Mouse (Mus musculus) ovary, adult 2 months (tissue): Measurements from ENCODE around the gene Vav3. TPM values are rescaled to one million over a fixed set of nuclear protein-coding genes. Genes with fewer than 3 reads are reported as not detected.

Source experiments
- polyA plus RNA-seq: library from polyadenylated mRNA; depleted of rRNA; stranded (reverse); fragments of >200 nt; gene quantifications from 2 replicates; pipeline ENCODE4 v1.2.3, GENCODE M21; 2012; rRNA removed

Vav3 gene
- 2.0 and 2.7 TPM in 2 replicates for polyA plus RNA-seq

GRCm38 (mm10) chr3:109340274-109341070 lies at the start of gene Vav3:
Gene Vav3 (plus strand): TSS chr3:109340653.

Other genes with a start within 250 kb of the Vav3 start
- gene Slc25a24, start 217.5 kb upstream of the Vav3 start, polyA plus RNA-seq = 7.9 and 20.1 TPM in 2 replicates